Mouse (Mus musculus): ENCODE measurements around the gene Prom1.

- TF ChIP-seq CTCF (IDR thresholded peaks at IDR 0.05; ENCODE audit: control insufficient read depth, insufficient read depth, insufficient replicate concordance, low read depth, low read length) (no peak), POLR2A (IDR thresholded peaks at IDR 0.05; ENCODE audit: control insufficient read depth, low read depth, low read length) (no peak)
Measured at GRCm38 (mm10) chr5:44100187-44100543, 1.7 kb downstream of the Prom1 start.

Measured in testis, adult 2 months (tissue).